Mouse (Mus musculus) layer of hippocampus, postnatal 36 days (tissue): Measurements from ENCODE around the gene Mitf. TPM values are rescaled to one million over a fixed set of nuclear protein-coding genes. Genes with fewer than 3 reads are reported as not detected.

ENCODE experiments used
- DNase-seq, 2 experiments: peaks; one replicate each; pipeline ENCODE4 v3.0.0; 2022
- total RNA-seq, 2 experiments: library from RNA; stranded (reverse); gene quantifications; 2 replicates each; pipeline ENCODE4 v1.2.3; 2021

Mitf gene
- total RNA-seq, 2 experiments from 2014 or later, result 8.3 to 9.3 TPM

GRCm38 (mm10) chr6:97950882-97951245, 144.0 kb downstream of the Mitf start:
- DNase-seq, result no peak

DNA sequence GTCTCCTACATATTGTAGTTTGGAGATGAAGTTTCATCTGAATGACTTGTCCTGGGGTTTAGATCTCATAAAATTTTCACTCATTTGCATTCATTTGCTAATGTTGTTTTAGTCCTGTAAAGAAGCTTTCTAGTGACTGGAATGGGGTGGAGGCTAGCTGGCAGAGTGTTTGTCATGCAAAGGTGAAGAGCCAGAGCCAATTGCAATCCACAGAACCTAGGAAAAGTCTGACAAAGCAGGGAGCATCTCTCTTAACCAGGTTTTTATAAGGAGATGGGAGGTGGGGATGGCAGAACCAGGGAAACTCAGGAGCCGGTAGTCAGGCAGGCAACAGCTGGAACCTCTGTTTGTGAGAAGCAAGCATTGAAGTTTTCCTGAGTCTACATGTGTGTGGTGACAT, 144.9 kb downstream of the Mitf start:
- DNase-seq, result no peak

GRCm38 (mm10) chr6:97952845-97953244, 146.0 kb downstream of the Mitf start:
- DNase-seq, result no peak

GRCm38 (mm10) chr6:97956121-97956520, 149.3 kb downstream of the Mitf start:
- no peak for DNase-seq

GRCm38 (mm10) chr6:97956636-97957035, 149.8 kb downstream of the Mitf start:
- no peak for DNase-seq

DNA sequence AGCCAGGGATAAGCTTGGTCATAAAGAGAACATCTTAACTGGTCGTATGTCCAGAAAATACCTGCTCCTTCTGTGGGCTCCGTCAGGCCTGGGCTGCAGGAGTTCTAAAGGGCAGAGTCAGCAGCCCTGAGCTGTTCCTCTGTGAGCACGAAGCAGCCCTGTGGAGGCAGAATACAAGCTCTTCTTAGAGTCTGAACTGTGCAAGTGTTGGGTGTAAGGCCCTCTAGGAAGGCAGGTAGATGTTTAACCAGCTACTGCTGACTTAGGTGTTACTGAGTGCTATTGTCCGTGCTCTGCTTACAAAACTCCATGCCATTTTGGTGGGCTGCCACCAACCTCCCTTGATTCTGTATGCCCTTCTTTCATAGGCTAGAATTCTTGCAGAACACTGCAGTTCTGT, 151.4 kb downstream of the Mitf start:
- DNase-seq, result no peak

DNA sequence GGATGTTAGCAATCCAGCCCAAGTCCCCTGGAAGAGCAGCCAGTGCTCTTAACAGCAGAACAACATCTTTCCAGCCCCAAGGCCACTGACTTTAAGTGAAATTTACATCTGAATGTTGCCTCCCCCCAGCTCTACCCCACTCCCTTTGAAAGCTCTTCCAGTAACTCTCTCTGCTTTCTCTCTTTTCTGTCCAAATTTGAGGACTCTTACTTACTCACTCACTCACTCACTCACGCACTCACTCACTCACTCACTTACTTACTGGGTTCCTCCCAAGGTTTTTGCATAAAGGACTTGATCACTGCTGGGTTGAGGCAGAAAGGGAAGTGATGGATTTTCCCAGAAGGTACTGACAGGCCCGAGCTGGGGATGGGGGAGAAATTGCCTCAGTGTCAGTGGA, 154.9 kb downstream of the Mitf start:
- no peak for DNase-seq

DNA sequence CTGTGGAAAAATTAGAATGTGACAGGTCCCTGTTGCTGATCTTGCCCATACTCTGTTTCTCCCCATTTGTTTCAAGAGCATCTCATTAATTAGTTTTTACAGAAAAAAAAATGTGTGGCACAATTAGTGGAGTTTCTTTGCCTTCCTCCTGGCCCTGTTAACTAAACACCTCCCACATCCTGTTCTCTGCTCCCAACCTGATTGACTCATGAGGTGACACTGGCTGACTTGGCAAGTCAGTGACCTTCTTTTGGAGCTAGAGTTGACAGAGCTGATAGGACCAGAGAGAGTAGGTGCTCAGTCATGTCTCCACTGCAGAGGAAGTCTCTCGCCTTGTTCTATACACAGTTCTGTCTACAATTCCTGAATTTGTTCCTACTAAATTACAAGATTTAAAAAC, 155.5 kb downstream of the Mitf start:
- no peak for DNase-seq

GRCm38 (mm10) chr6:97964750-97965149, 157.9 kb downstream of the Mitf start:
- DNase-seq, result no peak

GRCm38 (mm10) chr6:97981668-97982067, 174.8 kb downstream of the Mitf start:
- DNase-seq, result no peak

GRCm38 (mm10) chr6:97985658-97986057, 178.8 kb downstream of the Mitf start:
- no peak for DNase-seq

DNA sequence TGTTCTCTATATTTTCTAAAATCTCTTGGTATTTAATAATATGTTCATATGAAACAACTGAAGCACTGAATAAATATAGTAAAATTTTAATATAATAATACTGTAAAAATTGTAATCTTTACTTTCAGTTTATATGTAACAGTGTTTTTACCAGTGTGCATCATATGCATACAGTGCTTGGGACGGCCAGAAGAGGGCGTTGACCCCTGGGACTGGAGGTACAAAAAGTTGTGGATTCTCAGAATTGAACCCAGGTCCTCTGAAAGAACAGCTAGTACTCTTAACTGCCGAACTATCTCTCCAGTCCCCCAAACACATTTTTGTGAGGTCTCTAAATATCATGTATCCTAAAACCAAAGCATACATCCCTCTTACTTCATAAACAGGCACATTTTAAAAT, 179.6 kb downstream of the Mitf start:
- no peak for DNase-seq

DNA sequence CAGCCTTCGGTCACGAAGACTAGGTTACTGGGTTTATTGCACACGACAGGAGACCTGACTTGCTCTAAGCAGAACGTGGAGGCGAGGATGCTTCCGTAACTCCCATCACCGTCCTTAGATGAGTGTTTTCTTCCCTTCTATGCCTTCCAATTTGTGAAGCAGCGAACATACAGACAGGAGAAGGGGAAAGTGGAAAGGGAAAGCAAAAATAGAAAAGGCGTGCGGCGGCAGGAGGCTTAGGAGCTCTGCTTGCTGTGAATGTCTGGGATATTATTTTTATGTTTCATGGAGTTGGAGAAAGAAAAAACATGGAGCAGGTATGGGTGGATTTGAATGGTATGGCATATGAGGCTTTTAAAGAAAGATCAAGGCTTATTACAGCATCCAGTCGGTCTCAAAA, 186.7 kb downstream of the Mitf start:
- DNase-seq, result no peak

DNA sequence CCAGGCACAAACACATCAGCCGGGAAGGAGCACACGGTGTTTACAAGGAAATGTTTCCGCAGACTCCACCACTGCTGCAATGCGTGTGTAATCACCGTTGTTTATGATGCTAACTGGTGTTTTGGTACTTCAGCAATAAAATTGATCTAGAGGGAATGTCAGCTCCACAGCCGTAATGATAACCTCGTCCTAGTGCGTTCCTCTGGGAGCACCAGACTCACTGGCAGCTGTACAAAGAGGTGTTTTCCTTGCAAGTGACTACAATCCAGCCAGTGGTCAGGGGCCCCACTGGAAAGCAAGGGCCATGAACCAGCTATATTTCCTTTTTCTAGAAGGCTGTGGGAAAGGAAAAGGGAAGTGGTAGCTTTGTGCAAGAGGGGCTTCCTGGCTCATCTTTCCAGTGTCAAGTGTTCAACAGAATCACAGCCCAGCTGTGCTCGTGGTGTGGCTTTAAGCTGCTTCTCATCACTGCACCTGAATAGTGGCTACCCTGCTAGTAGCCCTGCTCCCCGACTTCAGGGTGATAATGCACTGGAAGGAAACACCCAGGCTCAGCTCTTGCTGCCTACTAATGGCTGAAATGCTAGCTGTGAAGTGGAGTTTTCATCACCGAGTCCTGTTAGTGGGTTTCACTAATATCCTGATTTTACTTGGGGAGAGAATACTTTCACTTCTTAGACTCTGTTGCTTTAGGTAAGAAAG, 188.9 kb downstream of the Mitf start:
- no peak for DNase-seq

DNA sequence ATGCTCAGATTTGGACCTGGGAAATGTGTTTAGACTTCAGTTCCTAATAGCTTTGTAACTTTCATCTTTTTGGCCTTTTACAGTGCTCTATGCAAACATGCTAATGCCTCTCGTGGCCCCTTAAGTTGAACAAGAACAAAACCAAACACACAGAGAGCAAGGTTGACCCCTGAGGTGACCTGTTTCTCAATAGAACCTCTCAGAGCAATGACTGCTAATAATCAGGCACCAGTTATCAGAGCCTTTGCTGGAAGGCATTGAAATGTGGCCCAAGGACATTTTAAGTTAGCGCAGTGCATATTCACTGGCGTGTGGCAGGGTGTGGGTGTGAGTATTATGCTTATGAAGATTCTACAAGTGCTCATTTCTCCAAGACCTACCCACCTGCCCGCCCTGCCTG, 194.7 kb downstream of the Mitf start:
- no peak for DNase-seq

- DNase-seq, result no peak
Observed at GRCm38 (mm10) chr6:98003114-98003513, 196.3 kb downstream of the Mitf start.

- no peak for DNase-seq
Observed at GRCm38 (mm10) chr6:98005566-98005965, 198.7 kb downstream of the Mitf start.

DNA sequence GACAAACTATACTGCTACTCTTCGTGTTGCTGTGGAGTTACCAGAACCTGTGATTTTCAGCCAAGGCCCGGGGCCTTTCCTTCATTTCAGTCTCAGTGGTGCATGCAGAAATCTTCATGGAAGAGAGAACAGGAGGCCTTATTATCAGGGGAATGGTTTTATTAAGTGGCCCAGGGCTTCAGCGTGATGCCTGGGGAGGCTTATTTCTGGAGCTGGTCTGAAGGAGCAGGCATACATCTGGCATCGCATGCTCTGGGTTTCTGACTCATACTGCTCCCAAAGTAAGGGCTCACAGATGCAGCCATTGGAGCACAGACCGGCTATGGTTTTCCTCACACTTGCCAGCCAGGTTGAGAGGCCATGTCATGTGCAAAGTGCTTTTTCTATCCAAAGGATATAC, 208.2 kb downstream of the Mitf start:
- DNase-seq, result no peak

DNA sequence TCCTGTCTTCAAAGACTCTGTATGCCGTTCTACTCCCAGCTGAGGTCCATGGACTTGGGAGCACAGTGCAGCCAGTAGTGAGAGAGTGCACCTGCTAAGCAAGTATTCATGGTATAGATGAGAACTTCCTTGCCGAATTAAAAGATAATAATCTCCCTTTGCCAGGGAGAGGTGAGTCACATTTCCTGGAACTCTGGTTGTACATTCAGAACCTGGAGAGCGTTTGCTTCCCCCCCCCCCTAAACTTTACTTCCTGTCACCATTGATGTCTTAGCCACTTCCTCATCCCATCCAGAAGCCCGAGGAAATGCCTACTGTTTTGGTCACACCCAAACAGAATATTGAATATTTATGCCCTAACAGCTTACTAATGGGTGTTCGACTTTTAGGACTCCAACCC, 209.0 kb downstream of the Mitf start:
- no peak for DNase-seq

DNA sequence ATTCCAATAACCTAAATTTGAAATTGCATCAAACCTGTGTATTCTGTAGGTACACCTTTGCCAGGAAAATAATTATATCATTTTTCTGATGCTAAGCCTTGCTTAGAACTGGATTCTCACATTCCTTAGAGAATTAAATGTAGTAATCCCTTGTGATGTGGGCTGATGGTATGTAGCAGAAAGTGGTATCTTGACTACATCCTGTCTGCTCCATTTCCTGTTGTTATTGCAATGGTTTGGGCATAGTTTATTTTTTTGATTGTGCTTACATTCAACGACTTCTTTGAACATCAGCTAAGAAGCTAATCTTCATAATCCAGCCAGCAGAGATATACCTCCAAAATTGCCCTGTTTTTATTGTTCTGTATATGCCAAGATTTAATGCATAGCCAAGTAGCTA, 217.0 kb downstream of the Mitf start:
- DNase-seq, result no peak

DNA sequence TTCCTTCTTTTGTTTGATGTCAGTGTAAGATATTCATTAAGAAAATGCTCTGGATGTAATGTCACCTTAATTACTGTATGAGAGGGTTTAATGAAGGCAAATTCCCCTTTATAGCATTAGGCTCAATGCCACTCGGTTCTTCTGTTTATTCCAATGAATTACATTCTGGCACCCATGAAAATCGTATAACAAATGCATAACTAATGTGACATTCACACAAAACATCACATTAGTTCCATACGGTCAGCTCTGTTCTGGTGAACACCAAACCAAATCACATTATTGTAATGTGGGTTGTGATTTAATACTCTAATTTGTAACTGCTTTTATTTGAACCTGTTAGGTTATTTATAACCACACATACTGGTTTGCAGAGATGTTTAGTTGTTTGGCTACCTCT, 231.7 kb downstream of the Mitf start:
- DNase-seq, result no peak

DNA sequence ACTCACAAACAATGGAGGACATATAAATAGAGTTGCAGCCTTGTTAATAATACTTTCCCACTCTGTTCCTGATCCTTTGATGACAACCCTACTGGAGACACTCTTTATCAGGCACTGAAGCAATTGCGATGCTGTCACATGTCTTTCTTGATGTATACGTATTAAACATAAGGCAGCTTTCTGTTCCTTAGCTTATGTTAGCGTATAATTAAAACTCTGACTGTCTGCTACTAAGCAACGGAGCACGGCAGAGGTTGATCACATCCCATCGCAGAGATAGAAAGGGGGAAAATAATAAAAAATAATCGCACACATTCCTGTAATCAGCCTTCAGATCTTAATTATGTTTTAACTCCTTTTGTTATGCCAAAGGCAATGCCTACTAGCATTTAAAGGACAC, 234.9 kb downstream of the Mitf start:
- DNase-seq, result no peak

- DNase-seq, result peak; percentile 13 to 15
Observed at GRCm38 (mm10) chr6:98046295-98047108, 239.7 kb downstream of the Mitf start.

DNA sequence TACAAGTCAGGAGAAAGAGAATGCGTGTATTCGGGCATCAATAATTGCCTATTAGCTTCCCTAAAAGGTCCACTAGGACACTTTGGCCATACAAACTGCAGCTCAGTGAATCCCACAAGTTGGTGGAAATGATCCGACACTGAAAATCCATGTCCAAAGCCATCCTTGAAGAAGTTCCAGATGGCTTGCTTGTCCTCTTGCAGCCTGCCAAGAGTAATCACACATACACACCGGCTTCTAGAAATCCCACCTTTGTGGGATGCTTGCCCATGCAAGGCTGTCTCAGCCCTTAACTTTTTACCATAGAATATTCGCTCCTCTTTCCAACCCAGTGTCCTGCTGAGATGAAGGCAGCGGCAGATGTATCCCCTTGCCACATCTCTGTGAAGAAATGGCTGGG, 240.9 kb downstream of the Mitf start:
- no peak for DNase-seq
